Mouse (Mus musculus): Measurements from ENCODE around the gene Gm13277.
"Not testable (repeated sequence)": the region's sequence is repeated elsewhere in the genome, so short reads cannot be mapped to it uniquely, and the experiment has no call there.

Gm13277 gene

DNA sequence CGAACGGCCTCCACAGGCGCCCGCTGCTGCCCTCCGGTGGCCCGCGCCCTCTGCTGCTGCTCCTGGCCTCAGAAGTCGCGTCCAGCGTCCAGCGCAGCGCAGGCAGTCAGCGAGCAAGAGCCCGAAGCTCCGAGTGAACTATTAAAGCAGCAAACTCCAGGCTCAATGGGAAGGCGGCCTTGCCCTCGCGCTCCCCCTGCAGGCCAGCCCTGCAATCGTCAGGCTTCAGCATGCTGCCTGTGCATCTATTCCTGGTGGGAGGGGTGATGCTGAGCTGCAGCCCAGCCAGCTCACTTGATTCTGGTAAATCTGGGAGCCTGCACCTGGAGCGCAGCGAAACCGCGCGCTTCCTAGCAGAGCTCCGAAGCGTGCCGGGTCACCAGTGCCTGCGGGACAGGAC, at the start of gene Gm13277:
Gene Gm13277 (plus strand): TSS at position 231 of the 400 bp plus-strand sequence.
- not testable (repeated sequence) for DNase-seq

DNA sequence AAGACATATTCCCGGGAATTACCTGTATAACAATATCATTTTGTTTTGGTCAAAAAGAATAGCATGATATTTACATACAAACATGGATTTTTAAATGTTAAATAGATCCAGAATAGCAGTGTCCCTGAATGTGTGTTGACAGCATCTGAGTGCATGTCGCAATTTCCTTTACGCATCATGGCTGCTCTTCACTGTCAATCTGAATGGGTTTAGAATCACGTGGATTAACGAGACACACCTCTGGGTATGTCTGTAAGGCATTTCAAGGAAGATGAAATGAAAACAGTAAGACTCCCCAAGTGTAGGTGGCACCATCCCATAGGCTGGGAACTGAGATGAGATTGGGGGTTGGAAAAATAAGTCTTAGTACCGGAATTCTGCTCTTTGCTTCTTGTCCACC, 49.4 kb upstream of the Gm13277 start:
- DNase-seq: no peak

DNA sequence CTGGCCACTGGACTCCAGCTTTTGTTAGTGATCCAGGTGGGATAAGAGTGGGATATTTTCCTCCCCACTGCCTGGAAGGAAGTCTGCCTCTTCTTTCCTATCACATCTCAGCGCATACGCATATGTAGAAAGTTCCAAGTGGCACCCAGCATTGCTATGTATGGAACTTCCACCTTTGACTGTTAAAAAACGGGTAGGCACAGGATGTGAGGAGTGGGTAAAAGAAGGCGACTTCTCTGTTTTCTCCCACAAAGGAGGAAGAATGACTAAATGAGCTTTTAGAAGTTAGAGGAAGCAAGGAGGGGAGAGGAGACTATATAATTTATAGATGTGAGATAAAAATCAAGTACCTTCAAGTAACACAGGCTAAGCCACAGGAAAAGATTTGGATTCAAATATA, 47.0 kb upstream of the Gm13277 start:
- DNase-seq: no peak

DNA sequence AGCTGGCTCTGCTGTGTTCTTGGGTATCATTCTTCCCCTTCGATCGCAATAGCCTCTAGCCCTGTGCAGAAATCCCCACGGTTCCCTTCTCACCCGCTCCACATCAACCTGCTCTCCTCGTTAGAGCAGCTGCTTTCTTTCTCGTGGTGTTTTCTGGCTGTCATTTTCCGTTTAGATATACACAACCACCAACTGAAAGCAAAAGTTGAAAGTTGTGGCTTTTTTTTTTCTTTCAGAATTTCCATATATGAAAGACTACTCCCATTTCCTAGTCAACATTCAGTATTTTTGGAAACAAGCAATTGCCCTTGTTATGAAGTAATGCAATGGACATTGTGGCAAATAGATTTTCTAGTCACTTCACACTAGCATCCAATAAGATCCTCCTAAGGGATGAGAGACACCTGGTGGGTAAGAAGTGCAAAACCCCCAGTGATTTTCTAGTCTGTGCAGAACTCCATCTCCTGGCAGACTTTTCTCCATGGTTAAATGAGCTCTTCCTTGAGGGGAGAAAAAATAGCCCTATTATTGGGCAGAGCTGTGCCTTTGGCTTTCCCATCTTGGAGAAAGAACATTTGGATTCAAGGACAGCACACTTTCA, 45.6 kb upstream of the Gm13277 start:
- no peak for DNase-seq

DNA sequence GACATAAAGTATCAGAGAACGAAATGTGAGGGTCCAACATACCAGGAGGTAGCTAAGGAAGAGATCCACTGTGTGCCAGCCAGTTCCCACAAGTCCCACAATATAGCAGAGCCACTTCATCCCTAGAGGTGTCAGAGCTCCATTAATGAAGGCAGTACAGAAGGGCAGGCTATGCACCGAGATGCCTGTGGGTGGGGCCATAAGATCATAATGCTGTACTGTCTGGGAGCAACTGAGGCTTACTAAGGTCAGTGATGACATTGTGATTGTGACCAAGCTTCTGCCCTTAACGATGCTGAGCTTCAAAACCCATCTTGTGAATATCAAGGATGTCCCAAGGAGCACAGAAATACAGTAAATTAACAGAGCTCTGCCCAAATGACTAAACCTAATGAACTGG, 44.2 kb upstream of the Gm13277 start:
- no peak for DNase-seq

DNA sequence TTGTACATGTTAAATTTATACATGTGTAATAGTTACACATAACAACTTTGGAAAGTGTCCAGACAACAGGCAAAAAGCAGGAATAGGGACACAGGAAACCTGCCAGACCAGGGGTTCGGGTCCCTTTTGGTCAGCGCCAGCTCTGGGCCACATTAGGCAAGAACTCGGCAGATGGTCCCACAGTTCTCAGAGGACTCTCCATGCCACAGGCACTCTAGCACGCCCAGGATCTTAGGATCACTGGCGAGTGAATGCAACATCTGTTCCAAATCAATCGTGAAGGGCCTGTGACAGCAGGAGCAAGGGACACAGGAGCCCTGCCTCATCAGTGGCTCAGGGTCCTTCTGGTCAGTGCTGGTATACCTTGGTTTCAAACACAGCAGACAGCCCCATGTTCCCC, 38.5 kb upstream of the Gm13277 start:
- peak; percentile 18 for DNase-seq

DNA sequence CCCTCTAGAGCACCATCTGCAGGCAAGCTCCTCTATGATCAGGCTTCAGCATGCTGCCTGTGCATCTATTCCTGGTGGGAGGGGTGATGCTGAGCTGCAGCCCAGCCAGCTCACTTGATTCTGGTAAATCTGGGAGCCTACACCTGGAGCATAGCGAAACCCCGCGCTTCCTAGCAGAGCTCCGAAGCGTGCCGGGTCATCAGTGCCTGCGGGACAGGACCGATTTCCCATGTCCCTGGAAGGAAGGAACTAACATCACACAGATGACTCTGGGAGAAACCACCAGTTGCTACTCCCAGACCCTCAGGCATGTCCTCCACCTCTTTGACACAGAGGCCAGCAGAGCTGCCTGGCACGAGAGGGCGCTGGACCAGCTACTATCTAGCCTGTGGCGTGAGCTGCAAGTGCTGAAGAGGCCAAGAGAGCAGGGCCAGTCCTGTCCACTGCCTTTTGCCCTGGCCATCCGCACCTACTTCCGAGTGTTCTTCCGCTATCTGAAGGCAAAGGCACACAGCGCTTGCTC, 33.6 kb upstream of the Gm13277 start, which contains the start of gene Gm13271:
Gene Gm13271 (plus strand): TSS at position 51 of the 523 bp plus-strand sequence.
- not testable (repeated sequence) for DNase-seq

DNA sequence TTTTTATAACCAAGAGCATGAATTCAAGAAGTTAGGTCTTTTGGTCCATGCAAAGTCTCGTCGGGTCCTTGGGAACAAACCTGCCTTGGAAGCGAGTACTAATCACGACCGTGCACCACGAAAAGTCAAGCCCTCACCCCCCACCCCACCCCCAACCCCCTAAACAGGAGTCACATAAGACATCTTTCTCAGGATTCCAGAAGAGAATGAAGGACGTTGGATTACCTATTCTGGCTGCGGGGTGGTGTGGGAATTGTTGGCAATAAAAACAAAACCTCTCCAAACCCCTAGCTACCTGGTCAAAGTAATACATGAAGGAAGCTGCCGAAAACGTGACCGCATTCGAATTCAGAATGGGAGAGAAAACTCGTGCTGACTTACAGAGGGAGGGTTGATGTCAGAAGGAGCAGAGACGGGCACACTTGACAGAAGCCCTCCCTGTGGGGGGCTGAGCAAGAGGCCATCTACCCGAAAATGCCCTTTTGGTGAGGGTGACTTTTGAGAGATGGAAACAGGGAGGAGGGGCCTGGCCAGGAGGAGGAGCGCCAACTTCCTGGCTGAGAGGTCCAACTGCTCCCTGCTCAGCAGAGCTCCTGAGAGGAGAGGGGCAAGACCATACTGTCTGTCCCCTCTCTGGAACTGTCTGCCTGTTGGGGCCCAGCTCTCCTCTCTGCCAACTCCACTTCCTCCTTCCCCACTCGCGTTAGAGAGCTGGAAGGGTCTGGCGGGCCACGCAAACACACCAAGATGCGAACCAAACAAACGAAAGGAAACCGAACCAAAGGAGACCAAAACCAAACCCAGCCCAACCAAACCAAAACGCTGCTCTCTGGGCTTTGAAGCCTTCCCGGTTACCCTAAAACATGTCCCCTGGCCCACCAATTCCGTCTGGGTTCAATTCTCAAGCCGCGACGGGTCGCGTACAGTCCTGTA, 31.6 kb upstream of the Gm13277 start:
- DNase-seq: not testable (repeated sequence)

DNA sequence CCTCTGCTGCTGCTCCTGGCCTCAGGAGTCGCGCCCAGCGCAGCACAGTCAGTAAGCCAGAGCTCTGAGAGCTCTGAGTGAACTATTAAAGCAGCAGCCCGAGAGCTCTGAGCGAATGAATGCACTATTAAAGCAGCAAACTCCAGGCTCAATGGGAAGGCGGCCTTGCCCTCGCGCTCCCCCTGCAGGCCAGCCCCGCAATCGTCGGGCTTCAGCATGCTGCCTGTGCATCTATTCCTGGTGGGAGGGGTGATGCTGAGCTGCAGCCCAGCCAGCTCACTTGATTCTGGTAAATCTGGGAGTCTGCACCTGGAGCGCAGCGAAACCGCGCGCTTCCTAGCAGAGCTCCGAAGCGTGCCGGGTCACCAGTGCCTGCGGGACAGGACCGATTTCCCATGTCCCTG, 30.8 kb upstream of the Gm13277 start:
- DNase-seq: peak; percentile 92

DNA sequence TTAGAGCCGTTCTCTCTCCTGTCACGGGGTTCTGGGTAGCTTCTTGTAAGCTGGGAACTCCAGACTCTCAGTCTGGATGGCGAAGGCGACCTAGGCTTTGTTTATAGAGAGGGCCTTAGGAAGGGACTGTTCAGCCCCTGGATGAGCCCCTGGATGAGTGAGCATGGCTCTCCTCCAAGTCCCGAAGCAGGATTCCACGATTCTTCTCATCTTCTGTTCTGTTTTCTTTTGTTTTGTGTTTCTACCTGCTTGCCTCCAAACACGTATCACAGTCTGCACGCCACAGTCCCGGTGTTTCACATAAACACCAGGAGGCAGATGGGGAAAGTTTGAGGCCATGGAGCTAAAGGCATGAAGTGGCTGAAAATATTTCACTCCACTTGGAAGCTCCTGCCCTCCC, 29.7 kb upstream of the Gm13277 start:
- not testable (repeated sequence) for DNase-seq

DNA sequence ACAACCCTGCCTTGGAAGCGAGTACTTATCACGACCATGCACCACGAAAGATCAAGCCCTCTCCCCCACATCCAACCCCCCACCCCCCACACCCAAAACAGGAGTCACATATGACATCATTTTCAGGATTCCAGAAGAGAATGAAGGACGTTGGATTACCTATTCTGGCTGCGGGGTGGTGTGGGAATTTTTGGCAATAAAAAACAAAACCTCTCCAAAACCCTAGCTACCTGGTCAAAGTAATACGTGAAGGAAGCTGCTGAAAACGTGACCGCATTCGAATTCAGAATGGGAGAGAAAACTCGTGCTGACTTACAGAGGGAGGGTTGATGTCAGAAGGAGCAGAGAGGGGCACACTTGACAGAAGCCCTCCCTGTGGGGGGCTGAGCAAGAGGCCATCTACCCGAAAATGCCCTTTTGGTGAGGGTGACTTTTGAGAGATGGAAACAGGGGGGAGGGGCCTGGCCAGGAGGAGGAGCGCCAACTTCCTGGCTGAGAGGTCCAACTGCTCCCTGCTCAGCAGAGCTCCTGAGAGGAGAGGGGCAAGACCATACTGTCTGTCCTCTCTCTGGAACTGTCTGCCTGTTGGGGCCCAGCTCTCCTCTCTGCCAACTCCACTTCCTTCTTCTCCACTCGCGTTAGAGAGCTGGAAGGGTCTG, 28.7 kb upstream of the Gm13277 start, which contains the start of gene Gm13283:
Gene Gm13283 (plus strand): TSS at position 510 of the 659 bp plus-strand sequence.
- not testable (repeated sequence) for DNase-seq

DNA sequence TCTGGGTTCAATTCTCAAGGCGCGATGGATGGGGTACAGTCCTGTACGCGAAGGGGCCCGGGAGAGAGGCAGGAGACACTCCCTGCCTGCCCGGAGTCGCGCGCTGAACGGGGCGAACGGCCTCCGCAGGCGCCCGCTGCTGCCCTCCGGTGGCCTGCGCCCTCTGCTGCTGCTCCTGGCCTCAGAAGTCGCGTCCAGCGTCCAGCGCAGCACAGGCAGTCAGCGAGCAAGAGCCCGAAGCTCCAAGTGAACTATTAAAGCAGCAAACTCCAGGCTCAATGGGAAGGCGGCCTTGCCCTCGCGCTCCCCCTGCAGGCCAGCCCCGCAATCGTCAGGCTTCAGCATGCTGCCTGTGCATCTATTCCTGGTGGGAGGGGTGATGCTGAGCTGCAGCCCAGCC, 28.0 kb upstream of the Gm13277 start:
- peak; percentile 87 for DNase-seq

DNA sequence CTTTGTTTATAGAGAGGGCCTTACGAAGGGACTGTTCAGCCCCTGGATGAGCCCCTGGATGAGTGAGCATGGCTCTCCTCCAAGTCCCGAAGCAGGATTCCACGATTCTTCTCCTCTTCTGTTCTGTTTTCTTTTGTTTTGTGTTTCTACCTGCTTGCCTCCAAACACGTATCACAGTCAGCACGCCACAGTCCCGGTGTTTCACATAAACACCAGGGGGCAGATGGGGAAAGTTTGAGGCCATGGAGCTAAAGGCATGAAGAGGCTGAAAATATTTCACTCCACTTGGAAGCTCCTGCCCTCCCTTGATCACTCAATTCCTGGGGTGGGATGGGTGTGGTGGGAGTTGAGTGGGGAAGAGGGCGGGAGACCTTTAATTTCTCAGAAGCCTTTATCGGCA, 26.7 kb upstream of the Gm13277 start:
- DNase-seq: not testable (repeated sequence)

DNA sequence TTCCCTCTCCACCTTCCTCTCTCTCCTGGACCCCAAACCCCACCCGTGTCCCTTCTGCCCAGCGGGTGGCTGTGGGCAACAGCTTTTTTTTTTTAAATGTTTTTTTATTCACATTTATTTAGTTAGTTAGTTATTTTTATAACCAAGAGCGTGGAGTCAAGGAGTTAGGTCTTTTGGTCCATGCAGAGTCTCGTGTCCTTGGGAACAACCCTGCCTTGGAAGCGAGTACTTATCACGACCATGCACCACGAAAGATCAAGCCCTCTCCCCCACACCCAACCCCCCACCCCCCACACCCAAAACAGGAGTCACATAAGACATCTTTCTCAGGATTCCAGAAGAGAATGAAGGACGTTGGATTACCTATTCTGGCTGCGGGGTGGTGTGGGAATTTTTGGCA, 26.1 kb upstream of the Gm13277 start:
- not testable (repeated sequence) for DNase-seq

DNA sequence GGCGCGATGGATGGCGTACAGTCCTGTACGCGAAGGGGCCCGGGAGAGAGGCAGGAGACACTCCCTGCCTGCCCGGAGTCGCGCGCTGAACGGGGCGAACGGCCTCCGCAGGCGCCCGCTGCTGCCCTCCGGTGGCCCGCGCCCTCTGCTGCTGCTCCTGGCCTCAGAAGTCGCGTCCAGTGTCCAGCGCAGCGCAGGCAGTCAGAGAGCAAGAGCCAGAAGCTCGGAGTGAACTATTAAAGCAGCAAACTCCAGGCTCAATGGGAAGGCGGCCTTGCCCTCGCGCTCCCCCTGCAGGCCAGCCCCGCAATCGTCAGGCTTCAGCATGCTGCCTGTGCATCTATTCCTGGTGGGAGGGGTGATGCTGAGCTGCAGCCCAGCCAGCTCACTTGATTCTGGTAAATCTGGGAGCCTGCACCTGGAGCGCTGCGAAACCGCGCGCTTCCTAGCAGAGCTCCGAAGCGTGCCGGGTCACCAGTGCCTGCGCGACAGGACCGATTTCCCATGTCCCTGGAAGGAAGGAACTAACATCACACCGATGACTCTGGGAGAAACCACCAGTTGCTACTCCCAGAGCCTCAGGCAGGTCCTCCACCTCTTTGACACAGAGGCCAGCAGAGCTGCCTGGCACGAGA, 24.9 kb upstream of the Gm13277 start:
- DNase-seq: peak; percentile 81

DNA sequence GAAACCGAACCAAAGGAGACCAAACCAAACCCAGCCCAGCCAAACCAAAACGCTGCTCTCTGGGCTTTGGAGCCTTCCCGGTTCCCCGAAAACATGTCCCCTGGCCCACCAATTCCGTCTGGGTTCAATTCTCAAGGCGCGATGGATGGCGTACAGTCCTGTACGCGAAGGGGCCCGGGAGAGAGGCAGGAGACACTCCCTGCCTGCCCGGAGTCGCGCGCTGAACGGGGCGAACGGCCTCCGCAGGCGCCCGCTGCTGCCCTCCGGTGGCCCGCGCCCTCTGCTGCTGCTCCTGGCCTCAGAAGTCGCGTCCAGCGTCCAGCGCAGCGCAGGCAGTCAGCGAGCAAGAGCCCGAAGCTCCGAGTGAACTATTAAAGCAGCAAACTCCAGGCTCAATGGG, 14.9 kb upstream of the Gm13277 start, which contains the start of gene Gm13290:
Gene Gm13290 (plus strand): TSS at position 301 of the 400 bp plus-strand sequence.
- DNase-seq: not testable (repeated sequence)

DNA sequence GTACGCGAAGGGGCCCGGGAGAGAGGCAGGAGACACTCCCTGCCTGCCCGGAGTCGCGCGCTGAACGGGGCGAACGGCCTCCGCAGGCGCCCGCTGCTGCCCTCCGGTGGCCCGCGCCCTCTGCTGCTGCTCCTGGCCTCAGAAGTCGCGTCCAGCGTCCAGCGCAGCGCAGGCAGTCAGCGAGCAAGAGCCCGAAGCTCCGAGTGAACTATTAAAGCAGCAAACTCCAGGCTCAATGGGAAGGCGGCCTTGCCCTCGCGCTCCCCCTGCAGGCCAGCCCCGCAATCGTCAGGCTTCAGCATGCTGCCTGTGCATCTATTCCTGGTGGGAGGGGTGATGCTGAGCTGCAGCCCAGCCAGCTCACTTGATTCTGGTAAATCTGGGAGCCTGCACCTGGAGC, 11.8 kb upstream of the Gm13277 start, which contains the start of gene Gm13289:
Gene Gm13289 (plus strand): TSS at position 301 of the 400 bp plus-strand sequence.
- not testable (repeated sequence) for DNase-seq

DNA sequence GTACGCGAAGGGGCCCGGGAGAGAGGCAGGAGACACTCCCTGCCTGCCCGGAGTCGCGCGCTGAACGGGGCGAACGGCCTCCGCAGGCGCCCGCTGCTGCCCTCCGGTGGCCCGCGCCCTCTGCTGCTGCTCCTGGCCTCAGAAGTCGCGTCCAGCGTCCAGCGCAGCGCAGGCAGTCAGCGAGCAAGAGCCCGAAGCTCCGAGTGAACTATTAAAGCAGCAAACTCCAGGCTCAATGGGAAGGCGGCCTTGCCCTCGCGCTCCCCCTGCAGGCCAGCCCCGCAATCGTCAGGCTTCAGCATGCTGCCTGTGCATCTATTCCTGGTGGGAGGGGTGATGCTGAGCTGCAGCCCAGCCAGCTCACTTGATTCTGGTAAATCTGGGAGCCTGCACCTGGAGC, 8.9 kb upstream of the Gm13277 start, which contains the start of gene Gm13272:
Gene Gm13272 (plus strand): TSS at position 301 of the 400 bp plus-strand sequence.
- DNase-seq: not testable (repeated sequence)

DNA sequence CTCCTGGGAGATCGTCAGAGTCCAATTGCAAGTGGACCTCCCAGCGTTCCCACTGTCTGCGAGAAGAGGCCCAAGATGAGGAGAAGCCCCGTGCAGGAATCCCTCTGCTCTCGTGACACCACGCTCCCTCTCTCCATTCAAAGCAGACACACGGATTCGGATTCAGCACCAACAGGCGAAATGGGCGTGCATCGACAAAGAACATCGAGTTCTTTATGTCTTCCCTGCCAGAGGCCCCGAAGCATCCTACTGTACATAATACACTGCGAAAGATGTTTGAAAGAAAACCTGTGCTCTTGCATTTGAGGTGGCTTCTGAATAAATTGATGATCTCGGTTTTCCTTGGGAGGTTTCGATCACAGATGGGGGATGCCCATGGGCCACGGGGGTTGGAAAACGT, 8.1 kb upstream of the Gm13277 start:
- not testable (repeated sequence) for DNase-seq

DNA sequence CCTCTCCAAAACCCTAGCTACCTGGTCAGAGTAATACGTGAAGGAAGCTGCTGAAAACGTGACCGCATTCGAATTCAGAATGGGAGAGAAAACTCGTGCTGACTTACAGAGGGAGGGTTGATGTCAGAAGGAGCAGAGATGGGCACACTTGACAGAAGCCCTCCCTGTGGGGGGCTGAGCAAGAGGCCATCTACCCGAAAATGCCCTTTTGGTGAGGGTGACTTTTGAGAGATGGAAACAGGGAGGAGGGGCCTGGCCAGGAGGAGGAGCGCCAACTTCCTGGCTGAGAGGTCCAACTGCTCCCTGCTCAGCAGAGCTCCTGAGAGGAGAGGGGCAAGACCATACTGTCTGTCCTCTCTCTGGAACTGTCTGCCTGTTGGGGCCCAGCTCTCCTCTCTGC, 6.6 kb upstream of the Gm13277 start, which contains the start of gene Ifnz:
Gene Ifnz (plus strand): TSS at position 301 of the 400 bp plus-strand sequence.
- DNase-seq: not testable (repeated sequence)

DNA sequence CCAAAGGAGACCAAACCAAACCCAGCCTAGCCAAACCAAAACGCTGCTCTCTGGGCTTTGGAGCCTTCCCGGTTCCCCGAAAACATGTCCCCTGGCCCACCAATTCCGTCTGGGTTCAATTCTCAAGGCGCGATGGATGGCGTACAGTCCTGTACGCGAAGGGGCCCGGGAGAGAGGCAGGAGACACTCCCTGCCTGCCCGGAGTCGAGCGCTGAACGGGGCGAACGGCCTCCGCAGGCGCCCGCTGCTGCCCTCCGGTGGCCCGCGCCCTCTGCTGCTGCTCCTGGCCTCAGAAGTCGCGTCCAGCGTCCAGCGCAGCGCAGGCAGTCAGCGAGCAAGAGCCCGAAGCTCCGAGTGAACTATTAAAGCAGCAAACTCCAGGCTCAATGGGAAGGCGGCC, 6.1 kb upstream of the Gm13277 start:
- not testable (repeated sequence) for DNase-seq

DNA sequence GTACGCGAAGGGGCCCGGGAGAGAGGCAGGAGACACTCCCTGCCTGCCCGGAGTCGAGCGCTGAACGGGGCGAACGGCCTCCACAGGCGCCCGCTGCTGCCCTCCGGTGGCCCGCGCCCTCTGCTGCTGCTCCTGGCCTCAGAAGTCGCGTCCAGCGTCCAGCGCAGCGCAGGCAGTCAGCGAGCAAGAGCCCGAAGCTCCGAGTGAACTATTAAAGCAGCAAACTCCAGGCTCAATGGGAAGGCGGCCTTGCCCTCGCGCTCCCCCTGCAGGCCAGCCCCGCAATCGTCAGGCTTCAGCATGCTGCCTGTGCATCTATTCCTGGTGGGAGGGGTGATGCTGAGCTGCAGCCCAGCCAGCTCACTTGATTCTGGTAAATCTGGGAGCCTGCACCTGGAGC, 3.0 kb upstream of the Gm13277 start, which contains the start of gene Gm13276:
Gene Gm13276 (plus strand): TSS at position 301 of the 400 bp plus-strand sequence.
- DNase-seq: not testable (repeated sequence)

Data from embryo, embryonic 11 days (tissue).